Mouse (Mus musculus): Measurements from ENCODE around the gene Kansl3. TPM values are rescaled to one million over a fixed set of nuclear protein-coding genes. Genes with fewer than 3 reads are reported as not detected.

The Kansl3 gene
- polyA plus RNA-seq, 1 experiment from 2014 or later, result 51.0 TPM

DNA sequence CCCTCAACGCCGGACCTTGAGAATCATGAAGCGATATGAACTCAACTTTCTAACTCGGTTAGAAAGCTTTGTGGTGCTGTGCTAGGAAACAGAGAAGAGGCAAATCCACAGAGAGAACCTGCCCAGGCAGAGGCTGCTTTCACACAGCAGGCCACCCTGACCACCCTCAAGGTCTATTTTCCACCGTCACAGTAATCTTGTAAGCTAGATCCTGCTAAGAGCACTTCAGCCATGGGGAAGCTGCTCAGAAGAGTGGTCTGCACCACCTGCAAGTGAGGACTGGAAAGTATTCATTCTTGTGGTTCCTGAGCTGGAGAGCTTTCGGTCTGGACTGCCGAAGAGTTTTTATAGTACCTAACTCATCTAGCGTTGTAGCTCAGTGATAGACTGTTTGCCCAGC is 66.7 kb downstream of the Kansl3 start:
- Histone ChIP-seq H3K4me1 (peaks cover 17% of the 10 kb centered on the region), H3K9me3 (no peaks in the 10 kb centered on the region), H3K36me3 (no peaks in the 10 kb centered on the region), H3K4me3 (no peak overlapping the region), H3K9ac (no peak overlapping the region), H3K27ac (no peak overlapping the region), H3K27me3 (peaks cover 51% of the 10 kb centered on the region), H3K4me2 (no peak overlapping the region)
- no peak for ATAC-seq (ENCODE audit: insufficient number of reproducible peaks, insufficient read depth, low FRiP score, low TSS enrichment, low read depth)
- WGBS, result 69% methylated on average over 8 of the region's 8 CpGs

DNA sequence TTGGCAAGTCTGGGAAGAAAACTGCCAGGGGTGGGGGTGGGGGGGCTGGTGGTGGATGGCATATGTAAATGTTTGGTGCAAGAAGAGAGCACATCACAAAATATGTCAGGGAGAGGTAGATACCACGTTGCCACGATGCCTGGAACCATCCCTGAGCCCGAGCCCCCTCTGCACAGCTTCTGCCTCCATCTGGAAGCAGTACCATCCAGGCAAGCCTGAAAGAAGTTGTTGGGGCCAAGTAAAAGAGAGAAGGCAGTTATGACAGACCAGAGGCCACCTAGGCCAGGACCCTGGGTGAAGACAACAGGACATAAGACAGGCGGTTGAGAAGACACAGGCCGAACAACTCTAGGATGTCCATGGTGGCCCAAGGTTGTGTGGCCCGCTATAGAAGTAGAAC is 68.5 kb downstream of the Kansl3 start:
- WGBS, result 83% methylated on average over 6 of the region's 6 CpGs
- Histone ChIP-seq H3K27ac (no peak overlapping the region), H3K27me3 (peaks cover 56% of the 10 kb centered on the region), H3K4me1 (peaks cover 17% of the 10 kb centered on the region), H3K4me3 (no peak overlapping the region), H3K4me2 (no peak overlapping the region), H3K36me3 (no peaks in the 10 kb centered on the region), H3K9me3 (no peaks in the 10 kb centered on the region), H3K9ac (no peak overlapping the region)
- ATAC-seq (ENCODE audit: insufficient number of reproducible peaks, insufficient read depth, low FRiP score, low TSS enrichment, low read depth), result no peak

DNA sequence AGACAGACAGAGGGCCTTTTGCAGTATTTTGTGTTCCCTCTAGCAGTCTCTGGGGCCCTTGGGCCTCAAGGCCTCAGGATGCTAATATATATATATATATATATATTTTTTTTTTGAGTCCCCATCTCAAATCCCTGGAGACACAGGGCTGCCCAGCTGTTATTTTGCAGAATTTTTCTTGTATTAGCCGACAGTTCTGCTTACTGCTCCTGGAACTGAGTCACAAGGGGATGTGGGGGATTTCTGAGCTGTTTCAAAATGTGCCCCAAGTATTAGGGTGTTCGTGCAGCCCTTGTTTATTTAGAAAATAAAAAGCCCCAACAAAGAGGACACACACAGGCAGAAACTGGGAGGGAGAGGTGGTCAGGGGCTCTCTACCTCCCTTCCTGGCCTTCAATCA is 69.3 kb downstream of the Kansl3 start:
- no peaks in the 10 kb centered on the region for H3K9me3 ChIP-seq
- H3K36me3 ChIP-seq, result no peaks in the 10 kb centered on the region
- H3K4me2 ChIP-seq, result no peak overlapping the region
- H3K27ac ChIP-seq, result no peak overlapping the region
- no peak overlapping the region for H3K4me3 ChIP-seq
- H3K4me1 ChIP-seq, result peaks cover 12% of the 10 kb centered on the region
- WGBS, result 37% methylated on average over 2 of the region's 2 CpGs
- H3K9ac ChIP-seq, result no peak overlapping the region
- no peak for ATAC-seq (ENCODE audit: insufficient number of reproducible peaks, insufficient read depth, low FRiP score, low TSS enrichment, low read depth)
- H3K27me3 ChIP-seq, result peaks cover 56% of the 10 kb centered on the region

DNA sequence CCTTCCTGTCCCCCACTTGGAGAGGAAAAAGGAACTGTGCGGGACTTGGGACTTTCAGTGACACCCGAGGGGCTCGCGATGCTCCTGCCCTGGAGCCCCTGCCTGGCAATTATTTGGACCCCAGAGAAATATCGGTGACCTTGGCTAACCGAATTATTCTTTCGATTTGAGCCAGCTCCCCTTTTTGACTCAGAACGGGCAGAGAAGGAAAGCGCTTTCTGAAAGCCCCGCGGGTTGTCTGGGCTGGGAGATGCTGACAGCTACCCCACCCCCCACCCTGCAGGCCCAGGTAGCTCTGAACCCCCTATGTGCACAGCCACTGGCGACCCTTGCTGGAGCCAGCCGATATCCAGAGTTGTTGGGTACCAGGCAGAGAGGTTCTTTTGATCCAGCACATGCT is 69.9 kb downstream of the Kansl3 start:
- Histone ChIP-seq H3K36me3 (no peaks in the 10 kb centered on the region), H3K4me3 (no peak overlapping the region), H3K27ac (no peak overlapping the region), H3K9me3 (no peaks in the 10 kb centered on the region), H3K4me2 (no peak overlapping the region), H3K27me3 (peaks cover 56% of the 10 kb centered on the region), H3K9ac (no peak overlapping the region), H3K4me1 (peaks cover 9% of the 10 kb centered on the region)
- 19% methylated on average over 13 of the region's 13 CpGs for WGBS
- ATAC-seq (ENCODE audit: insufficient number of reproducible peaks, insufficient read depth, low FRiP score, low TSS enrichment, low read depth), result no peak

DNA sequence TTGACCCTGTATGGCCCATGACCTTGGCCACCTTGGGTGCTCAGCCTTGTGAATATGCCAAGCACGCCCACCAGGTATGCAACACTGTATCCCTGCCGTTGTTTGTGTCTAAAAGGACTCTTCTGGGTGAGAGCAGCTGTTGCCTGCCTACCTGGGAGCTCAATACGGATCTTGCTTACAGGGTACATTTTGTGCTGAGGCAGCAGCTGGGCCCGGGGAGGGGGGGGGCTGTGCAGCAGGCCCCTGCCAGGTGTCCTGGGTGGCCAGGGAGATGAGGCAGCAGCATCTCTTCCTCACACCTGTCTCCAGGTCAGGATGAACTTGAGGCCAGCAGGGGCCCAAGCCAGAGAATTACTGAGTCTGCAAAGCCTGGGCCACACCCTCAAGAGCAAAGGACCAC is 70.9 kb downstream of the Kansl3 start:
- 78% methylated on average over 4 of the region's 4 CpGs for WGBS
- peaks cover 6% of the 10 kb centered on the region for H3K4me1 ChIP-seq
- no peak overlapping the region for H3K4me2 ChIP-seq
- H3K27ac ChIP-seq, result no peak overlapping the region
- no peak overlapping the region for H3K9ac ChIP-seq
- H3K9me3 ChIP-seq, result no peaks in the 10 kb centered on the region
- no peaks in the 10 kb centered on the region for H3K36me3 ChIP-seq
- H3K27me3 ChIP-seq, result peaks cover 56% of the 10 kb centered on the region
- H3K4me3 ChIP-seq, result no peak overlapping the region
- ATAC-seq (ENCODE audit: insufficient number of reproducible peaks, insufficient read depth, low FRiP score, low TSS enrichment, low read depth), result no peak

DNA sequence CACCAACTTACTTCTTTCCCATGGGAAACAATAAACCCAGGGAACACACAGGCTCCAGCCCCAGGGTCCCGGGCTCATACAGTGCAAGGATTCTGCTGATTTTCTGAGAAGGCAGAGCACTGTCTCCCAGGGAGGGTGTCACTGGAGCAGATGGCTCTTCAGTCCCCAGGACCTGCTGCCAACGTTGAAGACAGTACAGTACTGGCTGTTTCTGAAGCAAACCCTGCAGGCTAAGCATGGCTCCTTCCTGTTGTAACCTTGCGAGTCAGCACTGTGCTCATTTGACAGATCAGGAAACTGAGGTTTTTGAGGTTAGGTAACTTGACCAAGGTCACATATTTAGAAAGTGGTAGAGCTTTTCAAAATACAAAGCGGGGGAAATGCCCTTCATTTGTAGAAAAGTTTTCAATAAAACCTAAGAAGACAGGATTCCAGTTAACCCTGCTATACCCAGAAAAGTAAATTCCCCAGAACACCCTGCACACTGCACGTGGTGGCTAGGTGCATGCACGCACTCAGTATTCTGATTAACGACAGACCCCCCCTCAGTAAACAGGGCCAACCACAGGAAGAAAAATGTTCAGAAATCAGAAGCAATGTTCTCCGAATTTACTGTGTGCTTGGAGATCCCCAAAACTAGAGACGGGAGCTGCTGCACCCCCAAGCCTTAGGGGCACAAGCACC is 72.4 kb downstream of the Kansl3 start:
- ATAC-seq (ENCODE audit: insufficient number of reproducible peaks, insufficient read depth, low FRiP score, low TSS enrichment, low read depth), result no peak
- H3K27ac ChIP-seq, result no peak overlapping the region
- no peaks in the 10 kb centered on the region for H3K36me3 ChIP-seq
- 67% methylated on average over 9 of the region's 9 CpGs for WGBS
- no peak overlapping the region for H3K9ac ChIP-seq
- no peak overlapping the region for H3K4me2 ChIP-seq
- peaks cover 3% of the 10 kb centered on the region; the same call in 1 of the 2 replicates for H3K4me1 ChIP-seq
- no peaks in the 10 kb centered on the region for H3K9me3 ChIP-seq
- peaks cover 48% of the 10 kb centered on the region for H3K27me3 ChIP-seq
- no peak overlapping the region for H3K4me3 ChIP-seq

DNA sequence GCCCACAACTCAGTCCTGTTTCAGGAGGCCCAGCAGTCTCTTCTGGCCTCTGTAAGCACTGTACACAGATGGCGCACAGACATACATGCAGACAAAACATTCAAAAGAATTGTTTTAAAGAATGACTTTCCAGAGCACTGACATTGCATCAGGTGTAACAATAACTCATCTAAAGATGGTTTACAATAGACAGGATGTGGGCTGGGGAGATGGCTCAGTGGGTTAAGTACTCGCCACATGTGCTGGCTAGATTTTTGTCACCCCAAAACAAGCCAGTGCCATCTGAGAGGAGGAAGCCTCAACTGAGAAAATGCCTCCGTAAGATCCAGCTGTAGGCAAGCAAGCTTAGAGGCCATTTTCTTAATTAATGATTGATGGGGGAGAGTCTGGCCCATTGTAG is 74.6 kb downstream of the Kansl3 start:
- Histone ChIP-seq H3K4me3 (no peak overlapping the region), H3K9ac (no peak overlapping the region), H3K4me1 (peaks cover 3% of the 10 kb centered on the region; the same call in 1 of the 2 replicates), H3K9me3 (no peaks in the 10 kb centered on the region), H3K36me3 (no peaks in the 10 kb centered on the region), H3K27ac (no peak overlapping the region), H3K27me3 (peaks cover 26% of the 10 kb centered on the region), H3K4me2 (no peak overlapping the region)
- ATAC-seq (ENCODE audit: insufficient number of reproducible peaks, insufficient read depth, low FRiP score, low TSS enrichment, low read depth), result no peak
- 75% methylated on average over 3 of the region's 3 CpGs for WGBS

DNA sequence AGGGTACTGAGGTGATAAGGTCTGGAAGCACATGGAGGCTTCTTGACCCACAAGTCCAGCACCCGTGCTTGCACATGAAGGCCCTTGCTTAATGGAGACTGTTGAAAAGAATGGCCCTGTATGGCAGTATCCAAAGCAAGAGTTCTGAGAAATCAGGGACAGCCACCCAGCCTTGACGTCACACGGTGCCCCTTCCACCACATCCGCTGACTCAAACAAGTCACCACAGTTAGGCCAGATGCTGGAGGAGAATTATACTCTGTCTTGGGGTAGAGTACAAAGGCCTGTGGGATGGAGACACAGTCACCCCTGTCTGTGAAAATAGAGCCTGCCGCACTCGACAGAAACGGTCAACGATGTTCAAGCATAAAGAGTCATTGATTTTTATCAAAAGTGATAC is 75.5 kb downstream of the Kansl3 start:
- ATAC-seq (ENCODE audit: insufficient number of reproducible peaks, insufficient read depth, low FRiP score, low TSS enrichment, low read depth), result no peak; the same call in 1 of the 2 replicates
- no peaks in the 10 kb centered on the region for H3K36me3 ChIP-seq
- H3K27ac ChIP-seq, result no peak overlapping the region
- no peak overlapping the region for H3K4me2 ChIP-seq
- H3K9me3 ChIP-seq, result no peaks in the 10 kb centered on the region
- no peak overlapping the region for H3K9ac ChIP-seq
- H3K4me3 ChIP-seq, result no peak overlapping the region
- H3K27me3 ChIP-seq, result peaks cover 17% of the 10 kb centered on the region
- WGBS, result 91% methylated on average over 8 of the region's 8 CpGs
- no peaks in the 10 kb centered on the region for H3K4me1 ChIP-seq

Small RNA genes within 50 kb of the gene (microRNA-seq; reads per million reads assigned to microRNA genes)
- not detected for gene Mir6898

Other genes with a start within 250 kb of the Kansl3 start
- 53.8 and 54.4 TPM in 2 replicates for gene Uggt1, start 124.5 kb downstream of the Kansl3 start, polyA plus RNA-seq (2015; fragmentation: Nextera tagmentation; extraction: Ambion mirVana)
- gene Neurl3, start 94.5 kb downstream of the Kansl3 start, polyA plus RNA-seq (2015; fragmentation: Nextera tagmentation; extraction: Ambion mirVana), result 0.86 and 1.0 TPM in 2 replicates
- 6.3 and 7.2 TPM in 2 replicates for gene Arid5a, start 61.4 kb downstream of the Kansl3 start, polyA plus RNA-seq (2015; fragmentation: Nextera tagmentation; extraction: Ambion mirVana)
- 1.1 and 1.3 TPM in 2 replicates for gene Fer1l5, start 3.1 kb upstream of the Kansl3 start, polyA plus RNA-seq (2015; fragmentation: Nextera tagmentation; extraction: Ambion mirVana)
- gene Lman2l, start 76.1 kb upstream of the Kansl3 start, polyA plus RNA-seq (2015; fragmentation: Nextera tagmentation; extraction: Ambion mirVana), result 53.4 TPM in 2 replicates
- 15.6 and 16.2 TPM in 2 replicates for gene Cnnm4, start 102.4 kb upstream of the Kansl3 start, polyA plus RNA-seq (2015; fragmentation: Nextera tagmentation; extraction: Ambion mirVana)
- gene Cnnm3, start 142.7 kb upstream of the Kansl3 start, polyA plus RNA-seq (2015; fragmentation: Nextera tagmentation; extraction: Ambion mirVana), result 3.4 and 3.8 TPM in 2 replicates
- 23.7 and 24.1 TPM in 2 replicates for gene Ankrd23, start 167.7 kb upstream of the Kansl3 start, polyA plus RNA-seq (2015; fragmentation: Nextera tagmentation; extraction: Ambion mirVana)
- not detected in 2 replicates for gene Gm42417, start 170.2 kb upstream of the Kansl3 start, polyA plus RNA-seq (2015; fragmentation: Nextera tagmentation; extraction: Ambion mirVana)
- gene Ankrd39, start 178.3 kb upstream of the Kansl3 start, polyA plus RNA-seq (2015; fragmentation: Nextera tagmentation; extraction: Ambion mirVana), result 27.3 and 28.6 TPM in 2 replicates
- gene Sema4c, start 189.2 kb upstream of the Kansl3 start, polyA plus RNA-seq (2015; fragmentation: Nextera tagmentation; extraction: Ambion mirVana), result 22.5 and 24.2 TPM in 2 replicates